Mouse (Mus musculus) midbrain, embryonic 16.5 days (tissue): Measurements from ENCODE around the gene Rbfox2. TPM values are rescaled to one million over a fixed set of nuclear protein-coding genes. Genes with fewer than 3 reads are reported as not detected.

Experiments used
- ATAC-seq: fragments of 200-750 bp; cut with Nextera tagmentation; 2 replicates; pipeline ENCODE4 v1.8.0; 2017; ENCODE audit warnings: moderate TSS enrichment
- H3K27ac ChIP-seq: fragments of 300-500 bp; sonication (generic); 2 replicates; pipeline ENCODE4 v1.5.1; 2014; ENCODE audit warnings: mild to moderate bottlenecking, low read length, mixed read lengths
- H3K27me3 ChIP-seq: fragments of 300-500 bp; sonication (generic); 2 replicates; pipeline ENCODE4 v1.6.1; 2014; ENCODE audit warnings: low read depth, low read length, mixed read lengths; ENCODE audit not compliant: control insufficient read depth, insufficient read depth
- H3K36me3 ChIP-seq: fragments of 300-500 bp; sonication (generic); 2 replicates; pipeline ENCODE4 v1.6.1; 2014; ENCODE audit warnings: mild to moderate bottlenecking, low read length, moderate library complexity, mixed read lengths; ENCODE audit not compliant: control insufficient read depth, insufficient read depth
- H3K4me1 ChIP-seq: fragments of 300-500 bp; sonication (generic); 2 replicates; pipeline ENCODE4 v1.6.1; 2014; ENCODE audit warnings: mild to moderate bottlenecking, low read length, mixed read lengths; ENCODE audit not compliant: control insufficient read depth, insufficient read depth
- H3K4me2 ChIP-seq: fragments of 300-500 bp; sonication (generic); 2 replicates; pipeline ENCODE4 v1.6.1; 2014; ENCODE audit warnings: mild to moderate bottlenecking, low read length, mixed read lengths
- H3K4me3 ChIP-seq: fragments of 300-500 bp; sonication (generic); 2 replicates; pipeline ENCODE4 v1.5.1; 2014; ENCODE audit warnings: low read depth, mild to moderate bottlenecking, low read length, moderate library complexity, mixed read lengths
- H3K9ac ChIP-seq: fragments of 300-500 bp; sonication (generic); 2 replicates; pipeline ENCODE4 v1.6.1; 2014; ENCODE audit warnings: low read depth, low read length, mixed read lengths
- H3K9me3 ChIP-seq: fragments of 300-500 bp; sonication (generic); replicated peaks from 2 replicates; pipeline ENCODE4 v1.6.1; 2014; ENCODE audit warnings: mild to moderate bottlenecking, low read length, mixed read lengths; ENCODE audit not compliant: control insufficient read depth, poor library complexity, severe bottlenecking
- WGBS: fragments of 180-500 bp; shearing (Covaris S2); extraction: QIAGEN DNeasy Blood & Tissue Kit; methylation state at CpG from one replicate; pipeline ENCODE4 v1.1.7; 2014; 5-methylcytosine and 5-hydroxymethylcytosine counted together
- polyA plus RNA-seq: library from polyadenylated mRNA; unstranded; fragments of >200 nt; fragmentation: Nextera tagmentation; extraction: Ambion mirVana; gene quantifications from 2 replicates; pipeline ENCODE4 v1.2.1, GENCODE M21; 2015

Rbfox2 gene
- polyA plus RNA-seq, 1 experiment from 2014 or later = 165 TPM

DNA sequence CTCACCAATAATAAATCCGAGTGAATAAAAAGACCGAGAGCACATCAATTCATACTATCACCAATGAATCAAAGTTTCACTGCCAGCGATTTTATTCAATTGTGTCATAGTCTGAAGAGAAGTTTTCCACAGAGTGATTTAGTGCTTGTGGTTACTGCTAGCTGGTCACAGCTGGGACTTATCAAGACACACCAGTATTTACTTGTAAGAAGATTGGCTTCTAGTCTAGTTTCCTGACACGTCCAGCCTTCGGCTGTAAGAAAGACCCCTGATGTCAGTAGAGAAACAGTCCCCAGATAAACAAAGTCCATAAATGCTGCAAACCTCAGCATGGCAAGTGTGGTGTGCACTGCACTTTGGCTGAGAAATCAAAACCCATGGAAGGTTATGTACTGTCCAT is 145.4 kb downstream of the Rbfox2 start:
- Histone ChIP-seq H3K36me3 (no peaks in the 10 kb centered on the region), H3K27me3 (no peaks in the 10 kb centered on the region), H3K9me3 (no peaks in the 10 kb centered on the region), H3K4me2 (no peak overlapping the region), H3K9ac (no peak overlapping the region), H3K4me3 (no peak overlapping the region), H3K27ac (no peak overlapping the region), H3K4me1 (peaks cover 13% of the 10 kb centered on the region)
- 84% methylated on average over 5 of the region's 5 CpGs for WGBS
- no peak for ATAC-seq

GRCm38 (mm10) chr15:77160848-77161247 is 146.0 kb downstream of the Rbfox2 start:
- no peak for ATAC-seq
- H3K27me3 ChIP-seq = no peaks in the 10 kb centered on the region
- no peak overlapping the region for H3K4me2 ChIP-seq
- H3K27ac ChIP-seq = no peak overlapping the region
- no peak overlapping the region for H3K9ac ChIP-seq
- WGBS = 86% methylated on average over 4 of the region's 4 CpGs
- no peak overlapping the region for H3K4me3 ChIP-seq
- no peaks in the 10 kb centered on the region for H3K36me3 ChIP-seq
- no peaks in the 10 kb centered on the region for H3K9me3 ChIP-seq
- peaks cover 13% of the 10 kb centered on the region for H3K4me1 ChIP-seq

- Histone ChIP-seq H3K4me3 (no peak overlapping the region), H3K27ac (peak overlapping the region; percentile 4; the same call in 1 of the 2 replicates), H3K27me3 (no peaks in the 10 kb centered on the region), H3K9me3 (no peaks in the 10 kb centered on the region), H3K9ac (no peak overlapping the region), H3K36me3 (no peaks in the 10 kb centered on the region), H3K4me1 (peaks cover 6% of the 10 kb centered on the region), H3K4me2 (no peak overlapping the region)
- 36% methylated on average over 3 of the region's 3 CpGs for WGBS
- no peak for ATAC-seq
These were observed 150.3 kb downstream of the Rbfox2 start for GRCm38 (mm10) chr15:77156525-77156924.

- WGBS = 60% methylated on average over 10 of the region's 10 CpGs
- Histone ChIP-seq H3K9ac (no peak overlapping the region), H3K4me1 (peaks cover 19% of the 10 kb centered on the region), H3K4me2 (peak overlapping the region; percentile 67), H3K9me3 (no peaks in the 10 kb centered on the region), H3K27ac (peak overlapping the region; percentile 94), H3K27me3 (no peaks in the 10 kb centered on the region), H3K36me3 (no peaks in the 10 kb centered on the region), H3K4me3 (no peak overlapping the region; the same call in 1 of the 2 replicates)
- peak; percentile 13; the same call in 1 of the 2 replicates for ATAC-seq
These were observed 152.5 kb downstream of the Rbfox2 start for GRCm38 (mm10) chr15:77154248-77154785.

DNA sequence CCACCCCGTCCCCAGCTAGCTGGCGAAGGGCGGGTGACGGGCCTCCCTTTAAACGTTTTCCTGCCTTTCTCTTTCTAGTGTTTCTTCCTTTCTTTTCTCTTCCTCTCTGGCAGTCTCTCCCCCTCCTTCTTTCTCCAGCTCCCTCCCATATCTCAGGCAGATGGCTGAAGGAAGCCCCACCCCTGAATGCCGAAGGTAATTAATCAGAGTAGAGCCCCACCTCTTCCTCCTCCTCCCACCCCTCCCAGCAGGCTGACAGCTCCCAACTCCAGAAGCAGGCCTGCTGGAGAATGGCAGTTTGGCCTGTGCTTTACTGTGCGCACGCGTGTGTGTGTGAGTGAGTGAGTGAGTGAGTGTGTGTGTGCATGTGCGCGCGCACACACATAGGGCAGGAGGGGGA is 153.2 kb downstream of the Rbfox2 start:
- H3K27me3 ChIP-seq = no peaks in the 10 kb centered on the region
- WGBS = under 1% methylated on average over 12 of the region's 12 CpGs
- peak overlapping the region; percentile 67 for H3K4me2 ChIP-seq

DNA sequence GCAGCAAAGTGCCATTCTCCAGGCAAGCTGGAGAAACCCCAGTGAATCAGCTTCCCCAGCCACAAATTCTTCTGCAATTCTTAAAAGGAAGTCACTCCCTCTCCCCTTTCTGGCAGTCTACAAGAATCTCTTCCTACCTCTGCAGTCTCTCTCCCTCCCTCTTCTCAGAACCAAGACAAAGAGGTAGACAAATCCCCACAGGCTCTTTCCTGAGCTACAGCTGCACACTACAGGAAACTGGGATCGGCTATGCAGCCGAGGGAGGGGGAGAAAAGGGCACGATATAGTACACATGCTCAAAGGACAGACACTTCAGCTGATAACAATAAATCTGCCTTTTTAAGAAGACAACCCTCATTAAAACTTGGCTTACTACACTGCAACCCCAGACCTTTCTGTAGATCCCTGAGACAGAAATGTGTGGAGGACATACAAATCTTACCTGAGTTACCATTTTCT is 153.7 kb downstream of the Rbfox2 start:
- no peaks in the 10 kb centered on the region for H3K36me3 ChIP-seq
- peak overlapping the region; percentile 94 for H3K27ac ChIP-seq
- peak overlapping the region; percentile 67 for H3K4me2 ChIP-seq
- H3K4me3 ChIP-seq = peak overlapping the region; percentile 62
- peaks cover 30% of the 10 kb centered on the region for H3K4me1 ChIP-seq
- H3K9ac ChIP-seq = peak overlapping the region; percentile 86
- H3K27me3 ChIP-seq = no peaks in the 10 kb centered on the region
- no peaks in the 10 kb centered on the region for H3K9me3 ChIP-seq
- peak; percentile 82 for ATAC-seq
- 0% methylated on average over 3 of the region's 3 CpGs for WGBS

More for the DNA sequence above, 153.2 kb downstream of the Rbfox2 start:
- Histone ChIP-seq H3K9me3 (no peaks in the 10 kb centered on the region), H3K4me3 (peak overlapping the region; percentile 62), H3K9ac (peak overlapping the region; percentile 86), H3K27ac (peak overlapping the region; percentile 94), H3K36me3 (no peaks in the 10 kb centered on the region), H3K4me1 (peaks cover 26% of the 10 kb centered on the region)
- ATAC-seq = peak; percentile 94

GRCm38 (mm10) chr15:77152336-77153087 is 154.3 kb downstream of the Rbfox2 start:
- H3K4me3 ChIP-seq = peak overlapping the region; percentile 62
- H3K36me3 ChIP-seq = no peaks in the 10 kb centered on the region
- H3K27me3 ChIP-seq = no peaks in the 10 kb centered on the region
- WGBS = under 1% methylated on average over 19 of the region's 19 CpGs
- H3K27ac ChIP-seq = peak overlapping the region; percentile 94
- H3K4me2 ChIP-seq = peak overlapping the region; percentile 67
- peaks cover 36% of the 10 kb centered on the region for H3K4me1 ChIP-seq
- H3K9ac ChIP-seq = peak overlapping the region; percentile 86
- H3K9me3 ChIP-seq = no peaks in the 10 kb centered on the region
- ATAC-seq = 0 out of 2 replicates have a peak, but pooled peaks have one; percentile 12

DNA sequence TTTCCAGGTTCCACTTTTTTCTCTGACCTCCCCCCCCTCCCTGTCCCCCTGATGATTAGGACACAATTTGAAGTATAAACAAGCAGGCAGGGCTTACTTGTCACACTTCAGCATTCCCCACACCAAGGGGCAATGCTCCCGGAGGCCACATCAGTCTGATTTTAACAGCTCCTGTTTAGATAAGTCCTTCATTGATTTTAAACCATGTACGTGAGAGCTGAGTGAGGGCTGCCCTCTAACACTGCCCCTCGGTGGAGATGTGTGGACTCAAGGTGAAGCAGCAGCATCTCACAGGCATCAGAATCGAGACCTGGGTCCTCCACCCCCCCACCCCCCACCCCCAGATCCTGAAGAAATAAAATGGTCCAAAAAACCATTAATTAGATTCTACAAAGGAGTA is 155.0 kb downstream of the Rbfox2 start:
- peak overlapping the region; percentile 86 for H3K9ac ChIP-seq
- H3K36me3 ChIP-seq = no peaks in the 10 kb centered on the region
- peak overlapping the region; percentile 62 for H3K4me3 ChIP-seq
- H3K4me2 ChIP-seq = peak overlapping the region; percentile 67
- H3K27ac ChIP-seq = peak overlapping the region; percentile 65
- no peaks in the 10 kb centered on the region for H3K27me3 ChIP-seq
- ATAC-seq = no peak
- H3K9me3 ChIP-seq = no peaks in the 10 kb centered on the region
- WGBS = 6% methylated on average over 4 of the region's 4 CpGs
- H3K4me1 ChIP-seq = peaks cover 42% of the 10 kb centered on the region

GRCm38 (mm10) chr15:77151178-77151577 is 155.6 kb downstream of the Rbfox2 start:
- ATAC-seq = no peak
- Histone ChIP-seq H3K36me3 (no peaks in the 10 kb centered on the region), H3K27ac (peak overlapping the region; percentile 44), H3K9me3 (no peaks in the 10 kb centered on the region), H3K9ac (peak overlapping the region; percentile 86), H3K4me1 (peaks cover 46% of the 10 kb centered on the region), H3K4me3 (peak overlapping the region; percentile 62), H3K4me2 (peak overlapping the region; percentile 67), H3K27me3 (no peaks in the 10 kb centered on the region)
- 24% methylated on average over 8 of the region's 8 CpGs for WGBS
